Mouse (Mus musculus) cerebellum, postnatal 10 days (tissue): ENCODE data around the gene Fam228a.
"Not testable (repeated sequence)": the region's sequence is repeated elsewhere in the genome, so short reads cannot be mapped to it uniquely, and the experiment has no call there.

Source experiments
- DNase-seq, 2 experiments: peaks; one replicate each; pipeline ENCODE4 v3.0.0; 2021; ENCODE audit warnings: mixed read lengths in 2 of 2

Gene Fam228a

GRCm38 (mm10) chr12:4717417-4717816, 20.8 kb downstream of the Fam228a start:
- DNase-seq: no peak

- DNase-seq: no peak
Observed at GRCm38 (mm10) chr12:4715606-4716005, 22.6 kb downstream of the Fam228a start.

- DNase-seq: no peak
Observed at GRCm38 (mm10) chr12:4713361-4713760, 24.9 kb downstream of the Fam228a start.

DNA sequence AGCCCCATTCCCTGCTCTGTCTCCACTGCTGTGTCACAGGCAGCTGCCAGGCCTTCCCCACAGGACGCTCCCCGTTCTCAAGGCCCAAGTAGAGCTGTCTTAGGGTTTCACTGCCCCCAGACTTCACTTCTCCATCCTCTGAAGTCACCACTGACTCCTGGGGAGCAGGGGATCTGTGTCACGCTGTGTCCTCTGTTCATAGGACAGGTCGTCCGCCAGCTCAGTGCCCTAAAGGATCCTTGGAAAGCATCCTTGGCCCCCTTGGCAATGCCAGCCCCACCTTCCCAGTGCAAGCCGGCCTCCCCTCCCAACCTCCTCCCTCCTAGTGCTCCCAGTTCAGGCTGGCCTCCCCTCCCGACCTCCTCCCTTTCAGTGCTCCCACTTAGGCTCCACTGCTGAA, 28.3 kb downstream of the Fam228a start:
- no peak for DNase-seq

DNA sequence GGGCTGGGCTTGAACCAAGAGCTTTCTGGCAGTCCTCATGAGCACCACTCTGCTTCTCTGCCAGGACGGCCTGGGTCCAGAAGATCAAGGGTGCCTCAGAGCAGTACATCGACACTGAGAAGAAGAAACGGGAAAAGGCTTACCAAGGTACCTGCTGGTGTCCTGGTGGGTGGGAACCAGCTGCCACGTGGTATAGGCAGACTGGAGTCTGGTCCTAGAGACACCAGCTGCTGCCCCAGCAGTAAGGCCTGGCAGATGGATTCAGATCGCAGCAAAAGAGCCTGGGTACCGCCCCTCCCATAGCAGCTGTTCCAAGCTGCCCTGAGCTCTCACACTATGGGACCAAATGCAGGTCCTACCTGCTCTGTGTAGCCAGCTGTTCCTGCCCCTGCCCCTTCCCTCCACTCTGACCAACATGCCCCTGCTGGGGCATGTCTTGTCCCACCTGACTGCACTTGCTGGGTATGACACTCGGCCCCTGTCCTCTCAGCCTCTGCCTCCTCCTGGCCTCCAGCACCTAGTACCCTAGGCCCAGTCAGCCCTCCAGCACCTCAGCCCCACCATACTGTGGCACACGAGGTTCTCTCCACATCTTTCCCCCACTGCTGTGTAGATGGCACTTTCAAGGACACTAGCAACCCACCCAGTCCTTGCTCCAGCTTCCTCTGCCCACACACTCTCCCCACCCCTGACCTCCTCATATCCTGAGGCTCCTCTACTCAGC, 29.2 kb downstream of the Fam228a start:
- DNase-seq: peak; percentile 79 to 89

DNA sequence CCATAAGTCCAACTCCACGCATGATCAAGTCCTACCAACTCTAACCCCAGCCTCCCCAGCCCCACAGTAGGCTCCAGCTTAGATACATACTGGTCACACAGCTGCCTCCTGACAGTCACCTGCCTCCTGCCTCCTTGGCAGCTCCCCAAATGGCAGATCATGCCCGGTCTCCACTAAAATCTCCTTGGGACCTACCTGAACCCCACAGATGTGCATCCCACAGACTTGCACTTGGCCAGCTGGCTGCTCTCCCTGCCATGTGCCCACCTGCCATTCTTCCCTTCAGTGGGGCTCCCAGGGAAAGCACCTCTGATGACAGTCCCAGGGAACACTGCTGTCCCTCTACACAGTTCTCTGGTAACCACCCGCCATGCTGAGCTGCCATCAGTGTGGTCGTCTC, 29.9 kb downstream of the Fam228a start:
- DNase-seq: peak; percentile 51 to 57

GRCm38 (mm10) chr12:4707488-4708017, 30.7 kb downstream of the Fam228a start:
- no peak for DNase-seq

GRCm38 (mm10) chr12:4706901-4707300, 31.3 kb downstream of the Fam228a start:
- peak in 1 of 2 experiments; percentile 32 for DNase-seq

GRCm38 (mm10) chr12:4706175-4706574, 32.1 kb downstream of the Fam228a start:
- no peak for DNase-seq

- DNase-seq: not testable (repeated sequence)
Observed at GRCm38 (mm10) chr12:4705626-4706025, 32.6 kb downstream of the Fam228a start.

DNA sequence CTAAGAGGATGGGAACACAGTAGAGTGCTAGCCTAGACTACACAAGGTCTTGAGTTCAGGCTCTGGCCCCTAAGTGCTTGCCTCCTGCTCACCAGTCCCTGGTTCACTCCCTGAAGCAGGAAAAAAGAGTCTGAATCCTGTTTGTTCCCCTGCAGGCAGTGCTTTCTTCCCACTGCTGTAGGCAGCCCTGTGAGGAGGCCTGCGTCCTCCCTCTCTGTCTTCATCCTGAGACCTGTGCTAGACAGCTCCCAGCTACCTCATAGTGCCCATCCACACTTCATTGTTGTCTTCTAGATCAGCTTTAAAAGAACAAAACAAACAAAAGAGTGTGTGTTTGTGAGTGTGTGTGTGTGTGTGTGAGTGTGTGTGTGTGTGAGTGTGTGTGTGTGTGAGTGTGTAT, 43.7 kb downstream of the Fam228a start:
- no peak for DNase-seq

DNA sequence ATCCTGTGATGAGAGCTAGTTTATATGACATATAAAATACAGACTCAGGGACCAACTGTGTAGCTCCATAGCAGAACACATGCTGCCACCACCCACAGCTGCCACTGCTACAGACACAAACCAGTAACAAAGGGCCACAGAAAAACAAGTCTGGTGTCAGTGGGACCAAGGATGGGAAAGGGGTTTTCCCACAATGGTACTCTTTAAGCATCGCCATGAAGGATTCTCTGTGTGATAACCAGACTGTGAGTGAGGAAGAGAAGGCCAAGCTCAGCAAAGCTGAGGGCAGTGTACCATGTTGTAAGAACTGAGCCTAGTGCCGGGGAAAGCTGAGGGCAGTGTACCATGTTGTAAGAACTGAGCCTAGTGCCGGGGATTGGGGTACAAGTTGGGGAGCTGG, 47.0 kb downstream of the Fam228a start:
- DNase-seq: no peak

- peak; percentile 85 to 90 for DNase-seq
Observed at GRCm38 (mm10) chr12:4689341-4689740, 48.9 kb downstream of the Fam228a start.

DNA sequence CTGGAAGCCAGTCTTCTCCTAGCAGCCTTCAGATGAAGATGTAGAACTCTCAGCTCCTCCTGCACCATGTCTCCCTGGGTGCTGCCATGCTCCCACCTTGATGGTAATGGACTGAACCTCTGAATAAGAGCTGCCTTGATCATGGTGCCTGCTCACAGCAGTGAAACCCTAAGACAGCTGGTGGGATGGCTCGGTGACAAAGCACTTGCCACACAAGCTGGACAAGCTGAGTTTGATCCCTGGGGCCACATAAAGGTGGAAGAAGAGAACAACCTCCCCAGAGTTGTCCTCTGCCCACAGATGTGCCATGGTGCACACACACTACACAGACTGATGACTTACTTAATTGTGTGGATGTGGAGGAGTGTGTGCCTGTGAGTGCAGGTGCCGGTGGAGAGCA, 49.8 kb downstream of the Fam228a start:
- DNase-seq: peak; percentile 55 to 65

GRCm38 (mm10) chr12:4685441-4685840, 52.8 kb downstream of the Fam228a start:
- no peak for DNase-seq

DNA sequence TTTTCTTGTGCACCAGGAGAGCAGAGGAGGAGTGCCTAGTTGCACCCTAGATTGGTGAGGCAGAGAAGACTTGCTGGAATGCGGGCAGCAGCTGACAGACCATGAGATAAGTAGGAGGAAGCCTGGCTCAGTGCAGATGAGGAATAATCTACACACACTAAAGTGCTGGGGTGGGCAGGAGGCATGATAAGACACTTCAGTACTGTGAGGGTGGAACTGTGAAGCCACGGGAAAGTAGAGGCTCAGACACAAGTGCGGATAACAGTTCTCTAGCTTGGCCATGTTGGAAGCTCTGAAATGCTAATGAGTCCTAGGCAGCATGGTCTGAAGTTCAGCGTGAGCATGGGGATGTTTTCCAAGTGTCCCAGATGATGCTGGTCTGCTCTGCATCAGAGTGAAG, 58.3 kb downstream of the Fam228a start:
- DNase-seq: no peak

DNA sequence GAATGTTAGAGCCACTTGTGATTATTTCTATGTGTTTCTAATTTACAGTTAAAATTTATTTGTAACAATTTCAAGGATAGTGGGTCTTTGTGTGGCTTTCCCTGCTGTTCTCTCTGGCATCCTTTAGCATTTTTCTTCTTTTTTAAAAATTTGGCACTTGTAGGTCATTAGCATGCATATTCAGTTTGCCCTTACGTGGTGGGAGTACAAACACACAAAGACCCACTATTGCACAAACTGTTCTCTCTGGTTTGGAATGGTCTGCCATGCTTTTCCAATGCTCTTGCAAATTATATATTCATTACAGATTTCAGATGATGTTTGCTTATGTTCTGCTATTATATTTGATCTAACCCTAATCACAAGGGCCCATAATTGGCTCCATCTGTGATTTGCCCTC, 61.9 kb downstream of the Fam228a start:
- DNase-seq: no peak

DNA sequence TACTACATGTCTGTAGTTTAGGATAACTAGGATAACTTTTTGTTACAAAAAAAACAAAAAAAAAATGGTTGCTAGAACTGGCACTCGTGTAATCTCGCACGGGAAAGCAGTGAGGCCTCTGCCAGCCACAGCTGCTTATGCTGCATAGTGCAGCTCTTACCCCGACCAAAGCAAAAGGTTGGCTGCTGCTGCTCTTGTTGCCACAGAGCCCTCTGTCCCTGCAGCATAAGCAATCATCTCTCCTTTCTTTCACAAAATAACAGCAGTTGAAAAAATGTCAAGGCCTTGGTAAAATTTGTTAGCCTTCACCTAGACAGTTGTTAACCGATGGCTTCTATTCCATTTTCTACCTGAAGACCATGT, 72.6 kb downstream of the Fam228a start:
- DNase-seq: peak in 1 of 2 experiments; percentile 23

- DNase-seq: no peak
Observed at GRCm38 (mm10) chr12:4664929-4665674, 73.1 kb downstream of the Fam228a start.
